Mouse (Mus musculus): ENCODE data around the gene Hbq1b. TPM values are rescaled to one million over a fixed set of nuclear protein-coding genes. Genes with fewer than 3 reads are reported as not detected.
"Not testable (repeated sequence)": the region's sequence is repeated elsewhere in the genome, so short reads cannot be mapped to it uniquely, and the experiment has no call there.

The Hbq1b gene
- polyA plus RNA-seq (2014; fragmentation: Nextera tagmentation; extraction: Ambion mirVana): 23.0 and 24.4 TPM in 2 replicates

DNA sequence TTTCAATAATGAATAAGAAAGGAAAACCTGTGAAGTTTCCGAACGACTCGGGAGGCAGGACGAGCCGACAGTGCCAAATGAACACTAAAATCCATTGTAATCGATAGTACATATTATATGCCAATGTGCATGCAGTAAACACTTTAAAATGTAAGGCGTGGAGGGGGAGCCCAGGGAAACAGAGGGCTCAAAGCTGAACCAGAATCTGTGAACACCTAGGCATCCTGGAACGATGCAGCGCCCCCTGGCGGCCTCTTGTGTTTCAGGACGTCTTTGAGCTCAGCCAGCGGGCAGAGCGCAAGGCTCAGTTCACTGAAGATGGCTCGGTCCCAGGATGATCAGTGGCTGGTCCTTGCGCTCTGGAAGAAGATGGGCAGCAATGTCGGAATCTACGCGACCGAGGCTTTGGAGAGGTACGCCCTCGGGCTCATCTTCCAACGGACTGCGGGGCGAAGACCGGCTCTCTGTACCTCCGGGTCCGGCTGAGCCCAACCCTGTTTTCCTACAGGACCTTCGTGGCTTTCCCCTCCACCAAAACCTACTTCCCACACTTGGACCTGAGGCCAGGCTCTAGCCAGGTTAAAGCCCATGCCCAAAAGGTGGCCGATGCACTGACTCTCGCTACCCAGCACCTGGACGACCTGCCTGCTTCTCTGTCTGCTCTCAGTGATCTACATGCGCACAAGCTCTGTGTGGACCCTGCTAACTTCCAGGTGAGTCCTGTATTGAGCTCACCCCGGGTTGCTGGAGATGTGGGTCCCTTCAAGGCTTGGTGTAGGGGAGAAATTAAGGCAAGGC lies at the start of gene Hbq1b:
Gene Hbq1b (plus strand): TSS at position 271 of the 798 bp plus-strand sequence.
- H3K27ac ChIP-seq (ENCODE audit: low read depth, low read length): peak within 1 kb of the TSS; percentile 54; the same call in 1 of the 2 replicates

DNA sequence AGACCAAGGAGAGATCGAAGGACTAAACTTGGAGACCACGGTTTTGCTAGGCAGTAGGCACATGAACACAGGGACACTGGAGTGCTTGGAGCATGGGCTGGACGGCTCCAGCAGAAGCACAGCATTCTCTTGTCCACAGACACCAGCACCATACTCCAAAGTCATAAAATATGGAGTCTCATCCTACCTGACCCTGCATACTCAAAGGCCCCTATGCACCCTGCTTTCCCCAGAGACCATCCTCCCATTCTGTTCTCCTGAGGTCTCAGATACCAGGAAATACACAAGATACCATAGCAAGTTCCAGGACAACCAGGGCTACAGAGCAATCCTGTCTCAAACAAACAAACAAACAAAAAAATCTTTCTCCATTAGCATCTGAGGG lies 49.4 kb upstream of the Hbq1b start:
- H3K9me3 ChIP-seq (replicated peaks; ENCODE audit: control insufficient read depth, low read length): no peaks in the 10 kb centered on the region
- no peak for ATAC-seq (replicated peaks; ENCODE audit: insufficient number of reproducible peaks, low FRiP score, low TSS enrichment)
- H3K9ac ChIP-seq (ENCODE audit: low read depth, low read length): no peak overlapping the region
- H3K4me1 ChIP-seq (ENCODE audit: control insufficient read depth, insufficient read depth, low read length): peaks cover 6% of the 10 kb centered on the region; the same call in 1 of the 2 replicates
- 86% methylated on average over 3 of the region's 3 CpGs for WGBS (ENCODE audit: insufficient replicate concordance)
- peaks cover 16% of the 10 kb centered on the region for H3K36me3 ChIP-seq (ENCODE audit: control insufficient read depth, insufficient read depth, low read length)
- no peak overlapping the region for H3K27ac ChIP-seq (ENCODE audit: low read depth, low read length)
- H3K4me2 ChIP-seq: no peak overlapping the region
- no peaks in the 10 kb centered on the region for H3K27me3 ChIP-seq (ENCODE audit: control insufficient read depth, insufficient read depth, low read length)
- no peak overlapping the region for H3K4me3 ChIP-seq (ENCODE audit: low read depth, low read length)

More for the DNA sequence above, at the start of gene Hbq1b:
- Histone ChIP-seq H3K27me3 (ENCODE audit: control insufficient read depth, insufficient read depth, low read length) (peaks cover 15% of the 10 kb centered on the region), H3K4me3 (ENCODE audit: low read depth, low read length) (peak within 1 kb of the TSS; percentile 39), H3K9ac (ENCODE audit: low read depth, low read length) (peak within 1 kb of the TSS; percentile 59), H3K4me2 (peak within 1 kb of the TSS; percentile 52)
- H3K9me3 ChIP-seq (replicated peaks; ENCODE audit: control insufficient read depth, low read length); H3K36me3 ChIP-seq (ENCODE audit: control insufficient read depth, insufficient read depth, low read length); H3K4me1 ChIP-seq (ENCODE audit: control insufficient read depth, insufficient read depth, low read length): not testable (repeated sequence)
- peak; percentile 32; the same call in 1 of the 2 replicates for ATAC-seq (replicated peaks; ENCODE audit: insufficient number of reproducible peaks, low FRiP score, low TSS enrichment)
- WGBS (ENCODE audit: insufficient replicate concordance): 17% methylated on average over 30 of the region's 33 CpGs

DNA sequence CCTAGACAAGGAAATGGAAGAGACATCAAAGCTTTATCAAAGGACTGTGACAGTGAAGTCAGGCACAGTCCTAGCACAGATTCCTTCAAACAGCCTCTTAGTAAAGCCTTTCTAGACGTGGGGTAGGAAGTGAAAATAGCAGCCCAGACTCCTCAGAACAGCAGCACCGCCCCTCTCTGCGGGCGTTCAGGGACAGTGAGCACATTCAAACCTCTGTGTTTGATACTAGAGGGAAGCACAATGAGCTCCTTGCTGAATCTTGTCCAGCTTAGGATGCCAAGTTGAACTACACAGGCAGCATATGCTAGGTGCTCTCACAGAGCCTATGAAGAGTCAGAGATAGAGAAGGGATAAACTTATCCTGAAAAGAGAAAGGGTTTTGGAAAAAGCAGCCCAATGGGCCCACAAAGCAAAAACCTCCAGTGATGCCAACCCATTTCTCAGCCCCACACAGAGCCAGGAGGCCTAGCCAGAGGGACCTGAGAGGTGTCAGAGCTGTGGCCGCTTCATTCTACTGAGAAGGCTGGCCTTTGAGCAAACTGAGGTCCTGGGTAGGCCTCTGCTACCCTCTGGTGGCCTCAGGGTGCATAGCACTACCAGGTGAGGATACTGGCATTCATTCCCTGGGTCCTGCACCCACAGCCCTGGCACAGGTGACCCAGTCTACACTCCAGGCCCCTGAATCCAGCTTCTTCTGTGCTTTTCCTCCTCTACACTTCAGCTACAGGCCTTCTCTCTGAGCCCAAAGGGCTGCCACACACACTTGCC lies 48.5 kb upstream of the Hbq1b start:
- Histone ChIP-seq H3K4me2 (no peak overlapping the region), H3K9ac (ENCODE audit: low read depth, low read length) (no peak overlapping the region), H3K27ac (ENCODE audit: low read depth, low read length) (no peak overlapping the region), H3K9me3 (replicated peaks; ENCODE audit: control insufficient read depth, low read length) (no peaks in the 10 kb centered on the region), H3K4me1 (ENCODE audit: control insufficient read depth, insufficient read depth, low read length) (peaks cover 9% of the 10 kb centered on the region; the same call in 1 of the 2 replicates), H3K4me3 (ENCODE audit: low read depth, low read length) (no peak overlapping the region), H3K27me3 (ENCODE audit: control insufficient read depth, insufficient read depth, low read length) (no peaks in the 10 kb centered on the region), H3K36me3 (ENCODE audit: control insufficient read depth, insufficient read depth, low read length) (peaks cover 14% of the 10 kb centered on the region)
- 67% methylated on average over 5 of the region's 5 CpGs for WGBS (ENCODE audit: insufficient replicate concordance)
- 0 out of 2 replicates have a peak, but pooled peaks have one; percentile 40 for ATAC-seq (replicated peaks; ENCODE audit: insufficient number of reproducible peaks, low FRiP score, low TSS enrichment)

DNA sequence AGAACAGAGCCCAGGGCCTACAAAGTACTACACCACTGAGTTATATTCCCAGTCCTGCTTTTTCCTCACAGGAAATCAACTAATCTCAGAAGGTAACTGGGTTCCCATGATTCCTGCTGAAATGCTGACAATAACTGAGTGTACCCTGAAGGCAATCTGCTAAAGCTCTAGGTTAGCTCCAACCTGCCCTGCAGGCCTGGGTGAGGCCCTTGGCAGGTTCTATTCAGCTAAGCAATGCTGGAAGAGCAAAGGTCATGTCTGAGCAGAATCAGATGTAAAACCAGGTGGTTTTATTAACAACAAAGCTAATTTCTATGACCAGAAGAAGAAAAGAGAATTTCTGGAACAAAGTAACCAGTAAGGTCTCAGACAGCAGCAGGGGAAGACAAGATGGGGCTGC lies 45.4 kb upstream of the Hbq1b start:
- Histone ChIP-seq H3K4me1 (ENCODE audit: control insufficient read depth, insufficient read depth, low read length) (peaks cover 10% of the 10 kb centered on the region), H3K27me3 (ENCODE audit: control insufficient read depth, insufficient read depth, low read length) (no peaks in the 10 kb centered on the region), H3K9ac (ENCODE audit: low read depth, low read length) (no peak overlapping the region), H3K4me2 (no peak overlapping the region), H3K27ac (ENCODE audit: low read depth, low read length) (no peak overlapping the region), H3K36me3 (ENCODE audit: control insufficient read depth, insufficient read depth, low read length) (peaks cover 13% of the 10 kb centered on the region), H3K4me3 (ENCODE audit: low read depth, low read length) (no peak overlapping the region), H3K9me3 (replicated peaks; ENCODE audit: control insufficient read depth, low read length) (no peaks in the 10 kb centered on the region)
- ATAC-seq (replicated peaks; ENCODE audit: insufficient number of reproducible peaks, low FRiP score, low TSS enrichment): no peak

DNA sequence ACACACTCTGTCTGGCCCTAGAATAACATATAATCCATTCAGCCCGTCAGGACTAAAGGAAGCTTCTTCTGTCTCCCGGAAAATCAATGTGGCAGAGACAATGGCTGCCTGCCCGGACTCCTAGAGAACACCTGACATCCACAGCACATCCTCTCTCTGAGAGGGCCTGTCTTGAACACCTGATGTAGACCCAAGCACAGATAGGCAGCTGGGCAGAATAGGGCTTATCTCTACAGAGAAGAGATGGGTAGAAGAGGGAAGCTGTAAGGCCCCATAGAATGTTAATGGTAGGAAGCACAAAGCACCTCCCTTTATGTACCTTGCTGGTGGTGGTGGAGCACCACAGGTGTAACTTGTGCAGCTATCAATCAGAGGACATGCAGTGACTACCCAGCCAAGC lies 44.6 kb upstream of the Hbq1b start:
- peaks cover 10% of the 10 kb centered on the region for H3K4me1 ChIP-seq (ENCODE audit: control insufficient read depth, insufficient read depth, low read length)
- no peaks in the 10 kb centered on the region for H3K27me3 ChIP-seq (ENCODE audit: control insufficient read depth, insufficient read depth, low read length)
- no peak for ATAC-seq (replicated peaks; ENCODE audit: insufficient number of reproducible peaks, low FRiP score, low TSS enrichment)
- 84% methylated on average over 3 of the region's 3 CpGs for WGBS (ENCODE audit: insufficient replicate concordance)
- H3K36me3 ChIP-seq (ENCODE audit: control insufficient read depth, insufficient read depth, low read length): peaks cover 11% of the 10 kb centered on the region
- no peak overlapping the region for H3K4me2 ChIP-seq
- no peaks in the 10 kb centered on the region for H3K9me3 ChIP-seq (replicated peaks; ENCODE audit: control insufficient read depth, low read length)
- peak overlapping the region; percentile 93; the same call in 1 of the 2 replicates for H3K27ac ChIP-seq (ENCODE audit: low read depth, low read length)
- H3K9ac ChIP-seq (ENCODE audit: low read depth, low read length): no peak overlapping the region
- H3K4me3 ChIP-seq (ENCODE audit: low read depth, low read length): no peak overlapping the region

DNA sequence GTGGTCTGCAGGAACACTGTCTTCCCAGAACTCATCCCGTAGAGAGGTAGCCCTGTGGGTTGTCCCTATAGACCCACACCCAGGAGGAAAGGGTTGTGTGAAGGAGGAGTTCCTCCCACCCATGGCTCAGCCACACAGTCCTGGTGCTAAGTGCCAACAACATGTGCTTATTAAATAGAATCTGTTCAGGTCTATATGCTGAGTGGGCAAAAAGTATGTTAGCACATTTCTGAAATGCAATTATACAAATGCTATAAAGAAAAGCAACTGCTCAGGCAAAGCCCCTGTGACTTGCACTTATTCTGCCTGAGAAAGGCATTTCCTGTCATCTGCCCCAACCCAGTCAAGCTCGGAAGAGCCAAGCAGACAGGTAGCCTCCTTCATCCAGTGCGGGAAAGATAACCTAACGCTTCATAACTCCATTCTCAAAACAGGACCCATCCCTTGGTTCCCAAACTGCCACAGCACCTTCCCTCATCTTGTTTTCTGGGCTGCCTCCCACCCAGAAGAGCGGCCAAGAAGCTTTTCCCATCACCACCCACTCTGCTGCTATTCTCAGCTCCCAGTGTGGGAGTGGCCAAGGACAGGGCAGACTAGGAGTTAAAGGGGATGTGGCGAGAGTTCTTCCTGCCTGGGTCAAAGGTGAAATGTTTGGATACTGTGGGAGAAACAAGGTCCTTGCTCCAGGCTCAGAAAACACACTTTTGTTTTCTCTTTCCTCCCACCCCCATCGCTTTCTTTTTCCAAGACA lies 43.4 kb upstream of the Hbq1b start:
- Histone ChIP-seq H3K9me3 (replicated peaks; ENCODE audit: control insufficient read depth, low read length) (no peaks in the 10 kb centered on the region), H3K9ac (ENCODE audit: low read depth, low read length) (peak overlapping the region; percentile 36; the same call in 1 of the 2 replicates), H3K27me3 (ENCODE audit: control insufficient read depth, insufficient read depth, low read length) (no peaks in the 10 kb centered on the region), H3K4me1 (ENCODE audit: control insufficient read depth, insufficient read depth, low read length) (peaks cover 10% of the 10 kb centered on the region), H3K4me3 (ENCODE audit: low read depth, low read length) (no peak overlapping the region), H3K27ac (ENCODE audit: low read depth, low read length) (peak overlapping the region; percentile 93), H3K4me2 (no peak overlapping the region), H3K36me3 (ENCODE audit: control insufficient read depth, insufficient read depth, low read length) (peaks cover 13% of the 10 kb centered on the region)
- no peak for ATAC-seq (replicated peaks; ENCODE audit: insufficient number of reproducible peaks, low FRiP score, low TSS enrichment)
- 59% methylated on average over 7 of the region's 7 CpGs for WGBS (ENCODE audit: insufficient replicate concordance)

DNA sequence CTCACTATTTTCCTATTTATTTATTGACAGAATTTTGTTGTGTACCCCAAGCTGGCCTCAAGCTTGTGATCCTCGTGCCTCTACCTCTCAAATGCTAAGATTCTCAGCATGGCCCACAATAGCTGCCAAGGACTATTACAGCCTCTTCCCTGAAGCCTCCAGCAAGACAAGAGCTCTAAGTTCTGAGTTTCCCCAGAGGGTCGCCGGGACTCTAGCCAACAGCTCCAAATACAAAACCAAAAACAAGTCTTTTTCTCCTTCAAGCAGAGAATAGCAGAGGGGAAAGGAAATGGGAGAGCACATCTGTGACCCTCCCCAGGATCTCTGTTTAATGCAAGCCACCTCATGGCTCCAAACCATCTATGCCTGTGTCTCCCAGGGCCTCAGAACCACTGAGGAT lies 42.7 kb upstream of the Hbq1b start:
- H3K4me1 ChIP-seq (ENCODE audit: control insufficient read depth, insufficient read depth, low read length): peaks cover 10% of the 10 kb centered on the region
- WGBS (ENCODE audit: insufficient replicate concordance): 72% methylated on average over 3 of the region's 3 CpGs
- no peaks in the 10 kb centered on the region for H3K9me3 ChIP-seq (replicated peaks; ENCODE audit: control insufficient read depth, low read length)
- no peak overlapping the region for H3K4me3 ChIP-seq (ENCODE audit: low read depth, low read length)
- no peak overlapping the region for H3K4me2 ChIP-seq
- H3K36me3 ChIP-seq (ENCODE audit: control insufficient read depth, insufficient read depth, low read length): peaks cover 13% of the 10 kb centered on the region
- peak overlapping the region; percentile 93; the same call in 1 of the 2 replicates for H3K27ac ChIP-seq (ENCODE audit: low read depth, low read length)
- no peak overlapping the region for H3K9ac ChIP-seq (ENCODE audit: low read depth, low read length)
- no peaks in the 10 kb centered on the region for H3K27me3 ChIP-seq (ENCODE audit: control insufficient read depth, insufficient read depth, low read length)
- ATAC-seq (replicated peaks; ENCODE audit: insufficient number of reproducible peaks, low FRiP score, low TSS enrichment): no peak

DNA sequence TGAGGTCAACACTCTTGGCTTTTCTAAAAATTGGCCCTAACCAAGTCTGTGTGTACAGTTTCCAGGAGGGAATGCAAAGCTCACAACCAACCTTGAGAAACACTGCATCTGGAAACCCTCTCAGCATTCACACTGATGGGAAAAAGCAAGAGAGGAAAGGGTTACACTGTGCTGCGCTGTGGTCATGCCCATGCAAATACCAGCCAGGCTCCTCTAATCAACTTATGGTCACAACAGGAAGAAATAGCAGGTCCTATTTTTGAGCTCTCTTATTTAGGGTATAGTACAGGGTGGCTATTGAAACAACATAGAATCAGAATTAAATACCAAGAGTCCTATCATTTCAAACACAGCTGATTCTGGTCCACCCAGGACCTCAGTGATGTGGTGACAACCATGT lies 42.1 kb upstream of the Hbq1b start:
- WGBS (ENCODE audit: insufficient replicate concordance): 88% methylated on average over 1 of the region's 1 CpGs
- H3K9me3 ChIP-seq (replicated peaks; ENCODE audit: control insufficient read depth, low read length): no peaks in the 10 kb centered on the region
- no peak overlapping the region for H3K4me2 ChIP-seq
- peak overlapping the region; percentile 93 for H3K27ac ChIP-seq (ENCODE audit: low read depth, low read length)
- ATAC-seq (replicated peaks; ENCODE audit: insufficient number of reproducible peaks, low FRiP score, low TSS enrichment): no peak
- peak overlapping the region; percentile 56; the same call in 1 of the 2 replicates for H3K9ac ChIP-seq (ENCODE audit: low read depth, low read length)
- peaks cover 15% of the 10 kb centered on the region for H3K36me3 ChIP-seq (ENCODE audit: control insufficient read depth, insufficient read depth, low read length)
- H3K4me3 ChIP-seq (ENCODE audit: low read depth, low read length): no peak overlapping the region
- no peaks in the 10 kb centered on the region for H3K27me3 ChIP-seq (ENCODE audit: control insufficient read depth, insufficient read depth, low read length)
- H3K4me1 ChIP-seq (ENCODE audit: control insufficient read depth, insufficient read depth, low read length): peaks cover 10% of the 10 kb centered on the region

Data from heart, embryonic 11.5 days (tissue).